Mouse (Mus musculus): ENCODE data around the gene Fhl2. TPM values are rescaled to one million over a fixed set of nuclear protein-coding genes. Genes with fewer than 3 reads are reported as not detected.

The Fhl2 gene
- polyA plus RNA-seq (2012; ENCODE audit: low replicate concordance) = 0.53 and 2.7 TPM in 2 replicates

DNA sequence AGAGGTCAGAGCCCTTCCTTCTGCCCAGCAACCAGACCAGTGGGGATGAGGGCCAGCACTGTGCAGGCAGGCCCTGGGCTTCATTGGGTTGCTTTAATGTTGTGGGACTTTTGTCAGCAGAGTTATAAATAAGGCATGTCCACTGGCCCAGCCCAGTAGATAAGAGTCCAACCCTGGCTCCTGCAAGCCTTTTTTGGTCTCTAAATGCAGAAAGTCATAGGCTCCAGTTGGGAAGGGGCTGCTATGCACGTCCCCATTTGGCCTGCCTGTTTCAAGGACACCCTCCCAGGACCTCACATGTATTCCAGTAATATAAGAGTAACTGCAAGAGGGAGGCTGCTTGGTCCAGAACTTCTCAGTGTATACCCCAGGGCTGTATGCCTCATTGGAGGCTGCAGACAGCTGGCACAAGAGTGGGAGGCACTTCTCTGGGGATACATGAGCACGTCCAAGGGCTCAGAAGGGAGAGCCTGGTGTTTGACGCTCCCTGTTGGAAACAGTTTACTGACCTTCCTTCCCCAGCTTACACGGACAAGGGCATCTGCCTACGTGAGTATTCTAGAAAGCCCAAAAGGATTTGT lies at the start of gene Fhl2:
Gene Fhl2, minus strand, starts transcription at position 324 of the 581 bp plus-strand sequence.

DNA sequence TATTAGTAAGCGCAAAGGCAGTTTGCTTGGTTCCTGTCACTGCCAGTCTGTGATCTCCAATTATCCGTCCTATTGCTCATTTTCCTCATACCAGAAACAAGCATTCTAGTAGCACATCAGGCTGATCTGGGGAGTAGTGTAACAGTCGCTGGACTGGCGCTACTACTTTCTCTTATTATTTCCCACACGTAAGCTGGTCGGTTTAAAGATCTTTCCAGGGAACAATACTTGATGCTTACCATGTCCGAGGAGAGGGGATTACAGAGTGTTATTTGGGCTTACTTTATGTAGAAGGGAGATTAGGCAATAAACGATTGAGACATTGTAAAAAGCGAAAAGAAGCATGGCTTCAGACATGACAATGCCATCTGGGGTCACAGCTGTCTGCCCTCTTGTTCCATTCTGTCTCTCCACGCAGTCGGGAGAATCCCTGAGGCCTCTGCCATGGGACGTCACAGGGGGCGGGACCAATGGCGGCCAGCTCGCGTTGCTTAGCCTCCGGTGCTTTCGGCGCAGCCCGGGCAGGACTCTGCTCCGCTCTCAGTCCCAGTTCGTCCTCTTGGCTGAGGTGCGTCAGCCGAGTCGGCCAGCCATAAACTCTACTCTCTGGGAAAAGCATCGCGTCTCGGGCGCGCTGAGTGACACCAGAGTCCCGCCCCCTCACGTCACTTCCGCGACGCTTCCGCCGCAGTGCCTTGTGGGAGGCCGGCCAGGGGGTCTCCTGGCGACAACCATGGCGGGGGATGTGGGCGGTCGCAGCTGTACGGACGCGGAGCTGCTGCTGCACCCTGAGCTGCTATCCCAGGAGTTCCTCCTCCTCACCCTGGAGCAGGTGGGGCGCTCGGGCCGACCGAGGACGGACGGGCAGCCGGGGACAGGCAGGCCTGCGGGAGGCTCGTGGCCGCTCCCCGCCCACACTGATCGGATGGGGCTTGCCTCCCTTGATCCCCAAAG lies 98.5 kb downstream of the Fhl2 start, which contains the start of the genes Tgfbrap1 and AI597479:
Gene Tgfbrap1, minus strand, starts transcription at position 607 of the 954 bp plus-strand sequence.
Gene AI597479, plus strand, starts transcription at position 680 of the 954 bp plus-strand sequence.

Other genes starting within 250 kb of the Fhl2 start
- 0.28 and 1.3 TPM in 2 replicates for gene Gpr45, start 244.1 kb downstream of the Fhl2 start, polyA plus RNA-seq (2012; ENCODE audit: low replicate concordance)
- gene Tgfbrap1, start 98.3 kb downstream of the Fhl2 start, polyA plus RNA-seq (2012; ENCODE audit: low replicate concordance) = 12.0 and 13.7 TPM in 2 replicates
- gene AI597479, start 98.3 kb downstream of the Fhl2 start, polyA plus RNA-seq (2012; ENCODE audit: low replicate concordance) = 1.2 and 1.5 TPM in 2 replicates
- 21.1 and 21.5 TPM in 2 replicates for gene Nck2, start 247.6 kb upstream of the Fhl2 start, polyA plus RNA-seq (2012; ENCODE audit: low replicate concordance)